Mouse (Mus musculus) lung, adult 2 months (tissue): Measurements from ENCODE around the gene Stab2.

Source experiments
- CTCF ChIP-seq: fragments of 200-500 bp; IDR thresholded peaks from 2 replicates; pipeline ENCODE4 v1.5.1; 2011; ENCODE audit warnings: mild to moderate bottlenecking, low read length, control low read depth; ENCODE audit not compliant: insufficient read depth
- POLR2A ChIP-seq: fragments of 200-500 bp; IDR thresholded peaks from 2 replicates; pipeline ENCODE4 v1.6.1; 2011; ENCODE audit warnings: low read depth, mild to moderate bottlenecking, control low read depth, low read length, borderline replicate concordance; ENCODE audit errors: extremely low read depth

GRCm38 (mm10) chr10:87014391-87014965, 6.7 kb upstream of the Stab2 start:
- TF ChIP-seq POLR2A (no peak), CTCF (no peak)
